ENCODE assay signal across 16 mouse cellular contexts in genomic region chrX:159756901-159757821, GRCm38 (mm10).
DNase-seq lines count a peak whose midpoint lies in the region; ATAC-seq and TF ChIP-seq lines count a peak whose summit lies in the region.
"Had no signal": no experiment of that assay in that cellular context is flagged by ENCODE, and none has a peak within 500 bp of the region (broad histone marks: within the 10 kb centered on the region; RNA-seq: fewer than 3 reads in every experiment).

No protein-coding gene starts in this region.

- DNase-seq in A20 (ENCODE audit: low read depth, low spot score) (peak; percentile 46), MEL-GATA-1-ER (ENCODE audit: extremely low read depth, low read depth) (peak; percentile 84)
- DNase-seq in forebrain, postnatal 0 days: no peak
- no peak for DNase-seq in right cerebral cortex, postnatal 36 days (ENCODE audit: low spot score in 2 of 2)
- DNase-seq in frontal cortex, postnatal 36 days (ENCODE audit: low spot score in 2 of 2): no peak
- DNase-seq in heart, adult 9 months (ENCODE audit: low spot score in 2 of 2): no peak
- DNase-seq: adrenal gland, postnatal 25 days; cerebellum, adult 8-10 months; gastrocnemius, adult 2 months; heart, postnatal 4 days; lung, adult 2 months had no signal

- no peak overlapping the region for H3K4me3 ChIP-seq in macrophage (ENCODE audit: inconsistent target)
- no peak overlapping the region for H3K4me3 ChIP-seq in forebrain, postnatal 0 days (ENCODE audit: low read depth, low read length)
- H3K4me3 ChIP-seq: gastrocnemius, adult 2 months; heart, embryonic 10.5 days; kidney, embryonic 15.5 days; midbrain, embryonic 10.5 days had no signal

- H3K9me3 ChIP-seq in forebrain, postnatal 0 days (ENCODE audit: low read length): no peaks in the 10 kb centered on the region
- H3K9me3 ChIP-seq: heart, embryonic 10.5 days; kidney, embryonic 15.5 days; midbrain, embryonic 10.5 days had no signal

- TF ChIP-seq CTCF in forebrain, postnatal 0 days (IDR thresholded peaks at IDR 0.05; ENCODE audit: low read depth): no peak

- H3K9ac ChIP-seq in forebrain, postnatal 0 days: no peak overlapping the region
- H3K9ac ChIP-seq: kidney, embryonic 15.5 days had no signal

- no peaks in the 10 kb centered on the region for H3K4me1 ChIP-seq in forebrain, postnatal 0 days (ENCODE audit: insufficient read depth)
- H3K4me1 ChIP-seq: heart, embryonic 10.5 days; kidney, embryonic 15.5 days; midbrain, embryonic 10.5 days had no signal

- peak; percentile 39 to 66; a peak in 2 of 4 replicates for ATAC-seq in hematopoietic stem cell, adult 5-6 weeks (replicated peaks in 1 of 2; ENCODE audit: insufficient read depth in 1 of 2, low FRiP score in 2 of 2, low TSS enrichment in 1 of 2, low read depth in 1 of 2, poor library complexity in 2 of 2, severe bottlenecking in 2 of 2)
- no peak for ATAC-seq in forebrain, postnatal 0 days

- peaks cover 30% of the 10 kb centered on the region; the same call in 1 of the 2 replicates for H3K79me2 ChIP-seq in macrophage (ENCODE audit: inconsistent target)

- H3K36me3 ChIP-seq in macrophage (ENCODE audit: inconsistent target): no peaks in the 10 kb centered on the region
- H3K36me3 ChIP-seq in forebrain, postnatal 0 days (ENCODE audit: insufficient read depth): no peaks in the 10 kb centered on the region
- H3K36me3 ChIP-seq: heart, embryonic 10.5 days; kidney, embryonic 15.5 days; midbrain, embryonic 10.5 days had no signal

- H3K27me3 ChIP-seq in forebrain, postnatal 0 days (ENCODE audit: insufficient read depth, low read length): no peaks in the 10 kb centered on the region

- peak overlapping the region; percentile 47 for H3K27ac ChIP-seq in macrophage
- H3K27ac ChIP-seq in forebrain, postnatal 0 days (ENCODE audit: low read depth, low read length): no peak overlapping the region
- H3K27ac ChIP-seq: gastrocnemius, adult 2 months; heart, embryonic 10.5 days; kidney, embryonic 15.5 days; midbrain, embryonic 10.5 days had no signal

- WGBS in macrophage (ENCODE audit: missing documents): 62% methylated on average over 7 of the region's 7 CpGs
- 88% methylated on average over 7 of the region's 7 CpGs for WGBS in forebrain, postnatal 0 days

- H3K4me2 ChIP-seq in forebrain, postnatal 0 days (ENCODE audit: low read depth): no peak overlapping the region
- H3K4me2 ChIP-seq: kidney, embryonic 15.5 days had no signal

Comparison
In these comparisons a context has a peak if more than half of its experiments do, and no peak if none do; other contexts are left out.
1. DNase-seq: peak in A20 (single experiment) and MEL-GATA-1-ER (single experiment); none in forebrain, postnatal 0 days (single experiment), right cerebral cortex, postnatal 36 days (0 of 2), frontal cortex, postnatal 36 days (0 of 2) and heart, adult 9 months (0 of 2).